Mouse (Mus musculus): ENCODE data around the gene Nudt10. TPM values are rescaled to one million over a fixed set of nuclear protein-coding genes. Genes with fewer than 3 reads are reported as not detected.
"Not testable (repeated sequence)": the region's sequence is repeated elsewhere in the genome, so short reads cannot be mapped to it uniquely, and the experiment has no call there.

Gene Nudt10
- under 1 TPM; 0.62 to 0.88 TPM for total RNA-seq (2021)
- long read RNA-seq, experiment 1, partial matches to known transcripts: 0 of 2 reads
- long read RNA-seq, experiment 1, other reads (novel, unspliced or antisense): 0 of 2 reads
- long read RNA-seq, experiment 2, partial matches to known transcripts: 0 of 1 reads
- long read RNA-seq, experiment 2, other reads (novel, unspliced or antisense): 0 of 1 reads

DNA sequence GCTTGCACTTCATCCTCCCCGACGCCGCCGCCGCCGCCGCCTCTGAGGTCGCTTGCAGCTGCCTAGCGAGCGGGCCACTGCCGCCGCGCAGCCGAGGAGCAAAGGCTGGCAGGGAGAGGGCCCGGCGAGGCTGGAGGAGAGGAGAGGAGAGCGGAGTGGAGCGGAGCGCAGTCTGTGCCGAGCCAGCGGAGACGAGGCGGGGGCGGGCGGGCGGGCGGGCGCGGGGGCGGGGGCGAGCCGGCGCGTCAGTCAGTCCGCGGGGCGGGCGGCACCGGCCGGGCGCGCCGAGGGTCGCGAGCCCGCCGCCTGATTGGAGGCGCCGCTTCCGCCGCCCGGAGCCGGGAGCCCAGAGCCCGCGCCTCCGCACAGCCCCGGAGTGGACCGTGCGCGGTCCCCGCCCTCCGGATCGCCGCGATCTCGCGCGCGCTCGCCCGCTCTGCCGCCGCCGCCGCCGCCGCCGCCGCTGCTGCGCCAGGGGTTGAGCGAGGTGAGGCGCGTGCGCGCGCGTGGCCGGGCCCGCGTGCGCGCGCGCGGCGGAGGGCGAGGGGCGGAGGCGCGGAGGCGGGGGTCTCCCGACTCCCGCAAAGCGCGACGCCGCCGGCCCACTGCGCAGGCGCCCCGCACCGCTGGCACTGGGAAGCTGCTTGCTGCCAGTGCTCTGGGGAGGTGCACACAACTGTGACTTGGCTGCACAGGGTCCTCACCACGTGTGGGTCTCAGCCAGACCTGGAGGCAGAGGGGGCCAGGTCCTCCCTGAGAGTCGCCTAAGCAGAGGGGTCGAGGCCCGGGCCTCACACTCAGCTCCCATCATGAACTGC is at the start of gene Nudt10:
Nudt10 (minus strand) TSS at position 193 of the 818 bp plus-strand sequence.
- intact Hi-C loops (cut with DNase I): not testable (repeated sequence)
- peak in 1 of 2 experiments; percentile 11 for DNase-seq

DNA sequence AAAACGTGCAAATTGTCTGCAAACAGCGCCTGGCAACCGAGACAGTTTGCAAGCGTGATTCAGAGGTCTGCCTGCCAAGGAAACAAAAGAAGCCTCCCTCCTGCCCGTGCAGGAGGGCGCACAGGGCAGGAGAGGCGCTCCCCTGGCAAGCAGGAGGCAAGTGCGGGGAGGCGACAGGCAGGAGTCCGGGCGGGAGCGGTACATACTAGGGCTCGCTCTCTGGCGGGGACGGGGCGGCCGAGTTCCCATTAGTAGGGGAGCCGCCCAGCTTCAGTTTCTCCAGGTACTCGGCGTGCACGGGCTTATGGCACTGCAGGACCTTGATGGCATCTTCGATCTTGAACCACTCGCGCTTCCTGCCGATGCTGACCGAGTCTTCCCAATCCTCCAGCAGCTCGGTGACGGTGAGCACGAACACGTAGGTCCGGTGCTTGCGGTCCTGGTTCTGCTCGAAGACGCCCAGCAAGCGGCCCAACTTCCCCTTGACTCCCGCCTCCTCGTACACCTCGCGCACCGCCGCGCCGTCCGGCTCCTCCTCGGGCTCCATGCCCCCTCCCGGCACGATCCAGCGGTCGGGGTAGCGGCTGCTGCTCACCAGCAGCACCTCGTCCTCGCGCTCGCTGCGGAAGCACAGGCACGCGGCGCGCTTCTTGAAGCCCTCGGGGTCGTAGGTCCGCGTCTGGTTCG is 536 bp downstream of the Nudt10 start:
- DNase-seq; intact Hi-C loops (cut with DNase I): not testable (repeated sequence)

DNA sequence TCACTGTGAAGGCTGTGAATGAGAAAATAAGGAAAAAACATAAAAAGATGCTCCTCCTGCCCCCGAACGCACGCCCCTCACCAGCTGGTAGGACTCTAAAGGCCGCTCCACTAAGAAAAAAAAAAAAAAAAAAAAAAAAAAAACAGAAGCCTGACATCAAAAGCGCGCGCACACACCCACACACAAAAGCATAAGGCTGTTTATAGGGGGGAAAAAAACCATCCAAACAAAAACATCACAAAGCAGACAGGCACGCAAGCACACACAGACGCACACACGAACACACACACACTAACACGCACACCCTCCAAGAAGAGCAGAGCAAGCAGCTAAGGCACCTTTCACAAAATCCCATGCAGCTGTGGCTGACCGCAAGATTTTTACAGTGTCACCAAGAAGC is 1.1 kb downstream of the Nudt10 start:
- intact Hi-C loops (cut with DNase I): no loop called here
- no peak for DNase-seq

Other genes starting within 250 kb of the Nudt10 start
- 1 to 10 TPM in 1 of 2 experiments, under 1 TPM in 1; 0.84 to 1.2 TPM for gene Nudt11, start 125.6 kb downstream of the Nudt10 start, total RNA-seq (2021)
- gene AU022751, start 89.6 kb downstream of the Nudt10 start, total RNA-seq (2021): not detected
- gene Bmp15, start 147.7 kb upstream of the Nudt10 start, total RNA-seq (2021): under 1 TPM; 0.17 to 0.26 TPM
- gene Shroom4, start 226.8 kb upstream of the Nudt10 start, total RNA-seq (2021): 10 to 100 TPM; 22.3 to 24.7 TPM

Measured in heart, postnatal 14 days (tissue).